ENCODE assay signal across 10 mouse cellular contexts in the genomic region with DNA sequence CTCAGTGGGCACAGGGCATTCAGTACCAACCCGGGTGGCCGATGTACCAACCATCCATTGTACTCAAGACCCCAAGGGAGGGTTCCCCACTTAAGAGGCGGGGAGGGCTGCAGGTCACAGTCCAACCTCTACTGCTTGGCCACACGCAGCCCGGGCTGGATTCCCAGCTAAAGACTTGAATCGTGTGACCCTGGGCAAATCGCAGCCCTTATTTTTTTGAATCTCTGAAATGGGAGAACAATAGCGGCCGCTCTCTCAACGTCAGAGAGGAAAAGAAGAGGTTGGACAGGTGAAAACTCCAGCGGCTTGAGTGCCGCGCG. TPM values are rescaled to one million over a fixed set of nuclear protein-coding genes. Genes with fewer than 3 reads are reported as not detected.
DNase-seq lines count a peak whose midpoint lies in the region; ATAC-seq and TF ChIP-seq lines count a peak whose summit lies in the region.
"Had no signal": no experiment of that assay in that cellular context is flagged by ENCODE, and none has a peak within 500 bp of the region (broad histone marks: within the 10 kb centered on the region; RNA-seq: fewer than 3 reads in every experiment).

No protein-coding gene starts in this region.

- no peak for TF ChIP-seq CTCF in MEL (IDR thresholded peaks at IDR 0.05 in 2 of 3, conservative IDR thresholded peaks at IDR 0.05 in 1 of 3; ENCODE audit: control insufficient read depth in 1 of 3, insufficient read depth in 1 of 3, low read depth in 2 of 3, low read length in 3 of 3, poor library complexity in 1 of 3, severe bottlenecking in 1 of 3)

- no peak for TF ChIP-seq EP300 in MEL (IDR thresholded peaks at IDR 0.05; ENCODE audit: low read depth in 1 of 2, low read length in 2 of 2)

- DNase-seq in heart, postnatal 14 days = no peak
- DNase-seq in MEL (ENCODE audit: low read depth, low spot score) = peak; percentile 45
- DNase-seq in heart, postnatal 4 days = peak; percentile 28
- no peak for DNase-seq in midbrain, embryonic 11.5 days (ENCODE audit: low spot score, missing footprints)
- DNase-seq in testis, postnatal 14 days (ENCODE audit: low spot score) = no peak
- no peak for DNase-seq in yolk sac, embryonic 10.5 days (ENCODE audit: low spot score)
- no peak for DNase-seq in cerebellum, postnatal 10 days

- intact Hi-C loops in heart, postnatal 14 days (cut with DNase I) = no loop called here

- peak overlapping the region; percentile 84 for H3K4me3 ChIP-seq in heart, embryonic 13.5 days
- H3K4me3 ChIP-seq in MEL (ENCODE audit: control insufficient read depth in 1 of 2, insufficient read depth in 1 of 2, low read depth in 2 of 2, low read length in 2 of 2) = peak overlapping the region; percentile 87 to 92
- peak overlapping the region; percentile 97 for H3K4me3 ChIP-seq in midbrain, embryonic 11.5 days (ENCODE audit: low read depth, low read length)

- peaks cover 30% of the 10 kb centered on the region for H3K36me3 ChIP-seq in heart, embryonic 13.5 days
- H3K36me3 ChIP-seq in MEL (ENCODE audit: control insufficient read depth in 1 of 2, insufficient read depth in 2 of 2, low read length in 2 of 2) = peaks cover 0 to 23% of the 10 kb centered on the region in 2 experiments; a peak in 2 of 4 replicates
- peaks cover 18% of the 10 kb centered on the region for H3K36me3 ChIP-seq in midbrain, embryonic 11.5 days (ENCODE audit: control insufficient read depth, insufficient read depth, low read length)

- H3K27me3 ChIP-seq in heart, embryonic 13.5 days (replicated peaks) = no peaks in the 10 kb centered on the region
- no peaks in the 10 kb centered on the region for H3K27me3 ChIP-seq in MEL (ENCODE audit: control insufficient read depth in 1 of 2, insufficient read depth in 2 of 2, low read length in 2 of 2)
- H3K27me3 ChIP-seq in midbrain, embryonic 11.5 days (ENCODE audit: control insufficient read depth, insufficient read depth, low read length) = no peaks in the 10 kb centered on the region
- H3K27me3 ChIP-seq: Patski had no signal

- no peak for ATAC-seq in heart, embryonic 13.5 days (ENCODE audit: extremely low read depth, insufficient number of reproducible peaks, low FRiP score, low TSS enrichment)
- peak; percentile 6; the same call in 1 of the 2 replicates for ATAC-seq in midbrain, embryonic 11.5 days (ENCODE audit: low FRiP score)

- H3K4me2 ChIP-seq in heart, embryonic 13.5 days = peak overlapping the region; percentile 80
- H3K4me2 ChIP-seq in midbrain, embryonic 11.5 days = peak overlapping the region; percentile 75

- H3K79me2 ChIP-seq in MEL (ENCODE audit: control insufficient read depth, insufficient read depth, low read length, poor library complexity) = peaks cover 13% of the 10 kb centered on the region

- whole genome bisulfite sequencing in heart, embryonic 13.5 days = under 1% methylated on average over 14 of the region's 14 CpGs
- under 1% methylated on average over 14 of the region's 14 CpGs for WGBS in midbrain, embryonic 11.5 days

- no peak for TF ChIP-seq POLR2A in MEL (IDR thresholded peaks at IDR 0.05; ENCODE audit: control insufficient read depth in 1 of 2, insufficient read depth in 1 of 2, low read depth in 1 of 2, low read length in 2 of 2, poor library complexity in 1 of 2)

- no peak for TF ChIP-seq RAD21 in MEL (IDR thresholded peaks at IDR 0.05; ENCODE audit: low read depth, low read length)

- no peaks in the 10 kb centered on the region for H3K9me3 ChIP-seq in heart, embryonic 13.5 days
- no peaks in the 10 kb centered on the region for H3K9me3 ChIP-seq in MEL (replicated peaks; ENCODE audit: insufficient read depth, low read length)
- H3K9me3 ChIP-seq in midbrain, embryonic 11.5 days (ENCODE audit: control insufficient read depth, low read length) = no peaks in the 10 kb centered on the region

- H3K4me1 ChIP-seq in heart, embryonic 13.5 days = peaks cover 41% of the 10 kb centered on the region
- H3K4me1 ChIP-seq in MEL (ENCODE audit: control insufficient read depth in 1 of 2, insufficient read depth in 2 of 2, low read length in 2 of 2) = peaks cover 20 to 37% of the 10 kb centered on the region in 2 experiments
- peaks cover 26% of the 10 kb centered on the region for H3K4me1 ChIP-seq in midbrain, embryonic 11.5 days (ENCODE audit: control insufficient read depth, insufficient read depth, low read length)

- H3K27ac ChIP-seq in heart, embryonic 13.5 days (replicated peaks) = peak overlapping the region; percentile 96
- H3K27ac ChIP-seq in MEL (ENCODE audit: control insufficient read depth, low read depth, low read length) = no peak overlapping the region
- peak overlapping the region; percentile 99 for H3K27ac ChIP-seq in midbrain, embryonic 11.5 days (ENCODE audit: low read depth, low read length)
- H3K27ac ChIP-seq: macrophage had no signal

- H3K9ac ChIP-seq in heart, embryonic 13.5 days = peak overlapping the region; percentile 94
- peak overlapping the region; percentile 89 for H3K9ac ChIP-seq in MEL (ENCODE audit: control insufficient read depth, low read depth, low read length, poor library complexity, severe bottlenecking)
- H3K9ac ChIP-seq in midbrain, embryonic 11.5 days (ENCODE audit: low read length) = peak overlapping the region; percentile 96

TF ChIP-seq in MEL, 35 proteins besides CTCF, POLR2A, EP300 and RAD21:
- no peak for TF ChIP-seq MAFK (IDR thresholded peaks at IDR 0.05; ENCODE audit: borderline replicate concordance, low read depth, low read length)
- no peak for TF ChIP-seq ZMIZ1 (IDR thresholded peaks at IDR 0.05; ENCODE audit: low read depth, low read length)
- no peak for TF ChIP-seq USF1 (IDR thresholded peaks at IDR 0.05; ENCODE audit: low read depth, low read length)
- no peak for TF ChIP-seq ZKSCAN1 (IDR thresholded peaks at IDR 0.05; ENCODE audit: low read depth, low read length)
- TF ChIP-seq TBP (IDR thresholded peaks at IDR 0.05; ENCODE audit: low read depth, low read length) = no peak
- no peak for TF ChIP-seq E2F4 (IDR thresholded peaks at IDR 0.05; ENCODE audit: borderline replicate concordance, low read depth, low read length)

RNA-seq across cellular contexts. Expression of a gene that starts 0.8 kb away (rescaled TPM):
- polyA plus RNA-seq in heart, embryonic 13.5 days (2015; fragmentation: Nextera tagmentation; extraction: Ambion mirVana) = 41.2 and 43.0 TPM in 2 replicates
- total RNA-seq in heart, postnatal 14 days (2021) = 10 to 100 TPM; 10.3 to 11.2 TPM
- total RNA-seq in MEL (2012; rRNA removed) = 21.0 and 42.0 TPM in 2 replicates
- 10 to 100 TPM in 1 of 2 experiments, not detected in 1; 34.4 TPM for polyA plus RNA-seq in MEL (2012; ENCODE audit: insufficient read depth in 1 of 2, insufficient read length in 2 of 2, low read depth in 1 of 2, low replicate concordance in 2 of 2, missing spikeins in 1 of 2)
- 10 to 100 TPM; 25.8 to 27.5 TPM for total RNA-seq in heart, postnatal 4 days (2021)
- 72.0 and 79.7 TPM in 2 replicates for polyA plus RNA-seq in midbrain, embryonic 11.5 days (2014; fragmentation: Nextera tagmentation; extraction: Ambion mirVana)

RNA-seq across cellular contexts. Expression of a gene that starts 11.9 kb away (rescaled TPM):
- polyA plus RNA-seq in heart, embryonic 13.5 days (2015; fragmentation: Nextera tagmentation; extraction: Ambion mirVana) = 12.7 and 13.2 TPM in 2 replicates
- 1 to 10 TPM; 4.8 to 6.2 TPM for total RNA-seq in heart, postnatal 14 days (2021)
- total RNA-seq in MEL (2012; rRNA removed) = 6.0 and 7.5 TPM in 2 replicates
- polyA plus RNA-seq in MEL (2012; ENCODE audit: insufficient read depth in 1 of 2, insufficient read length in 2 of 2, low read depth in 1 of 2, low replicate concordance in 2 of 2, missing spikeins in 1 of 2) = 10 to 100 TPM in 1 of 2 experiments, not detected in 1; 10.1 TPM
- 1 to 10 TPM; 7.7 to 8.6 TPM for total RNA-seq in heart, postnatal 4 days (2021)
- polyA plus RNA-seq in midbrain, embryonic 11.5 days (2014; fragmentation: Nextera tagmentation; extraction: Ambion mirVana) = 6.4 and 7.1 TPM in 2 replicates

RNA-seq across cellular contexts. Expression of a gene that starts 11.9 kb away (rescaled TPM):
- polyA plus RNA-seq in heart, embryonic 13.5 days (2015; fragmentation: Nextera tagmentation; extraction: Ambion mirVana) = 14.3 and 14.7 TPM in 2 replicates
- total RNA-seq in heart, postnatal 14 days (2021) = 1 to 10 TPM; 6.5 to 7.6 TPM
- 16.2 and 28.3 TPM in 2 replicates for total RNA-seq in MEL (2012; rRNA removed)
- polyA plus RNA-seq in MEL (2012; ENCODE audit: insufficient read depth in 1 of 2, insufficient read length in 2 of 2, low read depth in 1 of 2, low replicate concordance in 2 of 2, missing spikeins in 1 of 2) = 10 to 100 TPM in 1 of 2 experiments, not detected in 1; 23.3 TPM
- total RNA-seq in heart, postnatal 4 days (2021) = 1 to 10 TPM; 8.4 to 9.8 TPM
- 7.9 and 8.5 TPM in 2 replicates for polyA plus RNA-seq in midbrain, embryonic 11.5 days (2014; fragmentation: Nextera tagmentation; extraction: Ambion mirVana)

RNA-seq across cellular contexts. Expression of a gene that starts 18.8 kb away (rescaled TPM):
- polyA plus RNA-seq in heart, embryonic 13.5 days (2015; fragmentation: Nextera tagmentation; extraction: Ambion mirVana) = 833 and 868 TPM in 2 replicates
- 100 to 1,000 TPM; 776 to 812 TPM for total RNA-seq in heart, postnatal 14 days (2021)
- 3,920 and 4,112 TPM in 2 replicates for total RNA-seq in MEL (2012; rRNA removed)
- polyA plus RNA-seq in MEL (2012; ENCODE audit: insufficient read depth in 1 of 2, insufficient read length in 2 of 2, low read depth in 1 of 2, low replicate concordance in 2 of 2, missing spikeins in 1 of 2) = 1,000 to 10,000 TPM in 1 of 2 experiments, not detected in 1; 2,892 TPM
- total RNA-seq in heart, postnatal 4 days (2021) = 1,000 to 10,000 TPM; 1,082 to 1,148 TPM
- polyA plus RNA-seq in midbrain, embryonic 11.5 days (2014; fragmentation: Nextera tagmentation; extraction: Ambion mirVana) = 1,223 and 1,245 TPM in 2 replicates

RNA-seq across cellular contexts. Expression of a gene that starts 23.7 kb away (rescaled TPM):
- polyA plus RNA-seq in heart, embryonic 13.5 days (2015; fragmentation: Nextera tagmentation; extraction: Ambion mirVana) = 57.5 and 60.9 TPM in 2 replicates
- total RNA-seq in heart, postnatal 14 days (2021) = 10 to 100 TPM; 14.2 to 17.8 TPM
- 20.8 TPM in 2 replicates for total RNA-seq in MEL (2012; rRNA removed)
- polyA plus RNA-seq in MEL (2012; ENCODE audit: insufficient read depth in 1 of 2, insufficient read length in 2 of 2, low read depth in 1 of 2, low replicate concordance in 2 of 2, missing spikeins in 1 of 2) = 10 to 100 TPM in 1 of 2 experiments, not detected in 1; 42.9 TPM
- total RNA-seq in heart, postnatal 4 days (2021) = 10 to 100 TPM; 25.2 to 28.0 TPM
- 54.7 and 55.1 TPM in 2 replicates for polyA plus RNA-seq in midbrain, embryonic 11.5 days (2014; fragmentation: Nextera tagmentation; extraction: Ambion mirVana)

Comparison
In these comparisons a context has a peak if more than half of its experiments do, and no peak if none do; other contexts are left out.
1. DNase-seq: peak in MEL (single experiment) and heart, postnatal 4 days (single experiment); none in heart, postnatal 14 days (0 of 2), midbrain, embryonic 11.5 days (single experiment), testis, postnatal 14 days (single experiment), yolk sac, embryonic 10.5 days (single experiment) and cerebellum, postnatal 10 days (0 of 2).
2. Peak in every context shown above with its lines, with median percentiles within 50 percentile points of each other: H3K4me3 ChIP-seq and H3K9ac ChIP-seq.